Mouse (Mus musculus): ENCODE measurements at regions not wholly inside any gene's neighbourhood (a gene's known extent, or its start where the extent isn't known, plus 50 kb on each side); places are given as distances from the start of the nearest gene placed in this dataset.

DNA sequence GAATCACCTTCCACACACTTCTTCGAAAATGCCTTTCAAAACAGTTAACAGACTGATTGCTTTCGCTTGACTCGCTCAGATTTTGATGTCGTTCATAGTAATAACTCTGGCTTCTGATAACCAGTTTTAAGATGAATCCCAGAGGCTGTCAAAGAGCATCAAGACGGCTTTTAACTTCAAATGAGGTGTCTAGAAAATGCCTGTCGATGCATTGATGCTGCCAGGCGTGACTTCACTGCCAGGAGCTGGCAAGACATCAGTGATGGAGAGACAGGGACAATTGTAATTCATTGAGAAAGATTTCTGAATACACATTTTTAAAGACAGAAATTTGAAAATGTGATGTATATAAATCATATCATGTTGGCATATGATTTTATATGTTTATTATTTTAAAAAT, 1649.9 kb upstream of the Pcdh20 start:
- POLR2A ChIA-PET: interaction anchor here in 1 of 4 experiments (0.6 kb wide), 1 partner anchor 141 kb away, joined by 5 read pairs; no protein-coding TSS in a partner anchor
- CTCF ChIA-PET: no interaction called here
